Mouse (Mus musculus): ENCODE results near the gene Cyp2d11.

DNA sequence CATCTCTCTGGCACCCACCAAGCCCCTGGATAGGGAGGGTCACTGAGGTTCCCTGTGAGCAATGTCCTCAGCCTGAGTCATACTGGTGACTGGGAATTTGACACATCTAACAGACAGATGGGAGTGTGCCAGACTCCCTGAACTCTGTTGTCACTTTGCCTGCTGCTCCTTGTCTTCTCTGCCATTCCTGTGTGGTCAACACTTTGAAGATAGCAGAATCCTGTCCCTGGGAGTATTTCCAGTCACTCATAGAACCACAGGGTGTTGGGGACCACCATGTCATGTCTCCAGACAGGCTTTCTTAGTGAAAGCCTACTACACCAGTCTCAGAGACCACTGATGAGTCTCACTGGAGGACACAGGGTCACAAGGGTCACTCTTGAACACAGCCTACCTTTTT, 8.3 kb upstream of the Cyp2d11 start:
- no peak for TF ChIP-seq CTCF (IDR thresholded peaks at IDR 0.05; ENCODE audit: low read depth, low read length)
- no peak for TF ChIP-seq GATA1 (IDR thresholded peaks at IDR 0.05; ENCODE audit: borderline replicate concordance, low read length)
- no peak for TF ChIP-seq POLR2AphosphoS5 (IDR thresholded peaks at IDR 0.05; ENCODE audit: insufficient replicate concordance, low read depth, low read length)
